Mouse (Mus musculus) spleen, adult 10 weeks (tissue): ENCODE measurements around the gene Gm17018. TPM values are rescaled to one million over a fixed set of nuclear protein-coding genes. Genes with fewer than 3 reads are reported as not detected.

Source experiments
- polyA plus RNA-seq: library from polyadenylated mRNA; stranded (reverse); fragments of 350-450 nt; fragmentation: Illumina TruSeq; extraction: RNeasy Lipid Tissue Mini Kit (QIAGEN cat#74804); gene quantifications from one replicate; pipeline ENCODE4 v1.2.3, GENCODE M21; 2015; ENCODE audit warnings: low replicate concordance; ENCODE audit not compliant: insufficient read depth

Gm17018 gene
- polyA plus RNA-seq: 19.9 TPM

DNA sequence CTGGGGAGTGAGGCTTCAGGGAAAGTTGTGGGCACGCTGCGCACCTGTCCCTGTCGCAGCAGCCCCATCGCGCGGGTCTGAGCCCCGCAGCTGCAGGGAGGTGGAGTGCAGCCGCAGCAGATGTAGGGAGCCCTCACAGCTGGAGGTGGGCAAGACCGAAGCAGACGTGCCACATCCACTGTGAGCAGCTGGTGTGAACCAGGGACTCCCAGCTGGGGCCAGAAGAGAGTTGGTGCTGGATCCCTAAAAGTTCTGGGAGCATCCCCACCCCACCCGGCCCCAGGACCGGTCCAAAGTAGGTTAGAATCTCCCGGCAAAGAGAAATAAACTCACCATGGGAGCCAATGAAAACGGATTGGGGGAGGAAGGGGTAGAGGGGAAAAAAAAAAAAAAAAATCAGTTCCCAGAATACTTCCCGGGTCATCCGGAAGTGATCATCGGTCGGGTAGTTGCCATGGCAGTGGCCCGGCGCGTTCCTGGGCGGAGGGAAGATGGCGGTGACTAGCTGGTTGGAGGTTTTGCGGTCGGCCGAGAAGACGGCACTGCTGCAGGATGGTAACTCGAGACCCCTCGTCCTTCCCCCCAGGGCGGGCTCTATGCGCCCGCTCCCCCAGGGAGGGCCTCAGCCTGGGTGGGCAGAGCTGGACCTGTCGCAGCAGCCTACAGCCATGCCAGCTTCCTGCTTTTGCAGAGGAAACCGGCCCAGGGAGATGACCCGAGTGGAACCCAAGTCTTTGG lies at the start of gene Gm17018, which contains the start of gene Poll:
Gene Gm17018 (plus strand): TSS at position 463 of the 738 bp plus-strand sequence.
Gene Poll (minus strand): TSS at position 379 of the 738 bp plus-strand sequence.

Other genes starting within 250 kb of the Gm17018 start
- 26.8 TPM for gene Btrc, start 196.9 kb upstream of the Gm17018 start, polyA plus RNA-seq
- 4.2 TPM for gene Poll, start 84 bp upstream of the Gm17018 start, polyA plus RNA-seq
- 17.9 TPM for gene Fbxw4, start 99.7 kb downstream of the Gm17018 start, polyA plus RNA-seq
- not detected for gene Fgf8, start 182.3 kb downstream of the Gm17018 start, polyA plus RNA-seq
- 63.2 TPM for gene Npm3, start 189.0 kb downstream of the Gm17018 start, polyA plus RNA-seq
- 206 TPM for gene Mgea5, start 223.2 kb downstream of the Gm17018 start, polyA plus RNA-seq